Mouse (Mus musculus) MEL (cell line): ENCODE data around the gene Zfpl1.

ENCODE experiments used
- CTCF ChIP-seq, 3 experiments: IDR thresholded peaks in 2 of 3; conservative IDR thresholded peaks in 1 of 3; 2 replicates each; pipeline ENCODE4 v1.5.1; 2011 to 2012; ENCODE audit warnings: low read length in 3 of 3, low read depth in 2 of 3, mild to moderate bottlenecking in 2 of 3, improper control_type of control experiment in 1 of 3, inconsistent platforms in 1 of 3, mixed read lengths in 1 of 3, moderate library complexity in 1 of 3; ENCODE audit not compliant: control insufficient read depth in 1 of 3, insufficient read depth in 1 of 3, poor library complexity in 1 of 3, severe bottlenecking in 1 of 3
- E2F4 ChIP-seq: IDR thresholded peaks from 2 replicates; pipeline ENCODE4 v1.6.1; 2011; ENCODE audit warnings: low read depth, low read length, improper control_type of control experiment, borderline replicate concordance
- GABPA ChIP-seq: IDR thresholded peaks from 2 replicates; pipeline ENCODE4 v1.6.1; 2012; ENCODE audit warnings: low read depth, mild to moderate bottlenecking, inconsistent platforms, low read length, improper control_type of control experiment, moderate library complexity
- GATA1 ChIP-seq: IDR thresholded peaks from 2 replicates; pipeline ENCODE4 v1.6.1; 2011; ENCODE audit warnings: low read depth, low read length, improper control_type of control experiment
- JUND ChIP-seq: IDR thresholded peaks from 2 replicates; pipeline ENCODE4 v1.6.1; 2011; ENCODE audit warnings: low read depth, mild to moderate bottlenecking, improper control_type of control experiment, low read length
- NELFE ChIP-seq: IDR thresholded peaks from 2 replicates; pipeline ENCODE4 v1.6.1; 2011; ENCODE audit warnings: low read depth, low read length, improper control_type of control experiment
- POLR2A ChIP-seq, 2 experiments: IDR thresholded peaks; 2 replicates each; pipeline ENCODE4 v1.6.1; 2011 to 2012; ENCODE audit warnings: low read length in 2 of 2, mild to moderate bottlenecking in 2 of 2, control low read depth in 1 of 2, improper control_type of control experiment in 1 of 2, low read depth in 1 of 2, moderate library complexity in 1 of 2; ENCODE audit not compliant: control insufficient read depth in 1 of 2, insufficient read depth in 1 of 2, poor library complexity in 1 of 2

DNA sequence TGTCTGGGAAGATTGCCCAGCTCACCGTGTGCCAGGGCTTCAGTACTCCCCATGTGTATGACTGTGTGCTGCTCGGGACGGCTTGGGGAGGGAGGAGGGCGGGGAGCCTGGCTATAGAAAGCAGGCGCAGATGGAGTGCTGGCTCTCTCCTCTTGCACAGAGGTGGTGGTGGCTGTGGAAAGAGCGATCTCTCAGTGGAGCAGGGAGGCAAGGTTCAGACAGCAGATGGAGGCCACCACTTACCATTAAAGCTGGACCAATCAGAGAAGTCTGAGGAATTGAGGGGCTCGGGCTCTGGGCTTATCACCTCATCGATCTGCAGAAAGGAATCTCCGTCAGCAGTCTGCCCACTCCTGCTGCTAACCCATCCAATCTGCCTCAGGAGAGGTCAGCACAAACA lies 2.6 kb downstream of the Zfpl1 start, which contains the start of gene Gm28374:
- TF ChIP-seq CTCF (IDR thresholded peaks at IDR 0.05 in 2 of 3, conservative IDR thresholded peaks at IDR 0.05 in 1 of 3; ENCODE audit: control insufficient read depth in 1 of 3, insufficient read depth in 1 of 3, low read depth in 2 of 3, low read length in 3 of 3, poor library complexity in 1 of 3, severe bottlenecking in 1 of 3) (no peak), NELFE (no peak), POLR2A (IDR thresholded peaks at IDR 0.05; ENCODE audit: control insufficient read depth in 1 of 2, insufficient read depth in 1 of 2, low read depth in 1 of 2, low read length in 2 of 2, poor library complexity in 1 of 2) (no peak), E2F4 (no peak), GABPA (no peak), GATA1 (no peak), JUND (no peak)
